Mouse (Mus musculus): ENCODE measurements around the gene Slc39a11.

Gene Slc39a11

DNA sequence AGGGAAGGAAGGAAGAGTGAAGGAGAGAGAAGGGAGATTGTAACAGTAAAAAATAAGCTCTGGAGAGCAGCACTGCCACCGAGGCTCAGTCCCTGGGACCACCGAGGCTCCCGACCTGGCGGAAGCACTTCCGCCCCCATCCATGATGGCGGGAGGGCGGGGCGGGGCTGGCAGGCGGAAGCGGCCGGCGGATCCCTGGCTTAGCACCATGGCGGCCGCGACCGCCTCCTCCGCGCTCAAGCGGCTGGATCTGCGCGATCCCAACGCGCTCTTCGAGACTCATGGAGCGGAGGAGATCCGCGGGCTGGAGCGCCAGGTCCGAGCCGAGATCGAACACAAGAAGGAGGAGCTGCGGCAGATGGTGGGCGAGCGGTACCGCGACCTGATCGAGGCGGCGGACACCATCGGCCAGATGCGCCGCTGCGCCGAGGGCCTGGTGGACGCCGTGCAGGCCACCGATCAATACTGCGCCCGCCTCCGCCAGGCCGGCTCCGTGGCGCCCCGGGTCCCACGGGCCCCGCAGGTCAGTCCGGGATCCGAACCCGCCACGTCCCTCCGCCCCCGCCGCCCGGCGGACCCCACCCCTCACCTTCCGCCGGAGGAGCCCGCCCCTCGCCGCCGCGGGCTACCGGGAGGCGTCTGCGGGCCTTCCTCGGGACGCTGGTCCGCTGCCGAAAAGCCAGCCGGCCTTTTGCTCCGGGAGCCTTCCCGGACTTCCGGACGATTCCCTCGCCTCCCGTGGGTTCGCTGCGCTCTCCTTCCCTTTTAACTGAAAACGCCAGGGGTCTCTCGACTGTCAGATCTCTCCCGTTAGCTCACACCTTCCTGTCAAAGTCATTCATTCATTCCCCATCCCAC is at the start of gene Slc39a11:
Gene Slc39a11 (minus strand): TSS at position 727 of the 858 bp plus-strand sequence.
- in situ Hi-C loops (cut with MboI; ENCODE audit: low pct_unique_long_range_greater_than_20kb in 1 of 2, low sequenced_read_pairs in 2 of 2, unreplicated experiment in 1 of 2): loop anchor here (10.0 to 25.0 kb wide), 2 partner anchors 165 to 362 kb away; no protein-coding TSS in a partner anchor

DNA sequence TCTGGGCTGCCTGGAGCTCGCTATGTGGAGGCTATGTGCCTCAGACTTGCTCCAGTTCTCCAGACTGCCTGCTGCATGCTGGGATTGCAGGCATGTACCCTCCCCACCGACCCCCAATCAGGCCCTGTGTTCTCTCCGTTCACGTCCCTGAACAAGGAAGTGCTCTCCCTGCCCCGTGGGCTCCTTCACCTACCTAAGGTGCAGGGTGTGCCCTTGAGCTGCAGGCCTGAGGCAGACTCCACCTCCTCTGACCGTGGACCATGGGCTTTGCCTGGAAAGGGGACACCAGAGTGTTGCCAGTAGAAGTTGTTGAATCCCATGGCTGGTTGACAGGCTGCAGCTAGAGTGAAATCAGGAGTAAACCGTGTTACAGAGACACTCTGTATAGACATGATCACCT is 49.8 kb upstream of the Slc39a11 start:
- in situ Hi-C loops (cut with MboI; ENCODE audit: low pct_unique_long_range_greater_than_20kb in 1 of 2, low sequenced_read_pairs in 2 of 2, unreplicated experiment in 1 of 2): loop anchor here (5.0 kb wide), 1 partner anchor 113 kb away; no protein-coding TSS in a partner anchor

DNA sequence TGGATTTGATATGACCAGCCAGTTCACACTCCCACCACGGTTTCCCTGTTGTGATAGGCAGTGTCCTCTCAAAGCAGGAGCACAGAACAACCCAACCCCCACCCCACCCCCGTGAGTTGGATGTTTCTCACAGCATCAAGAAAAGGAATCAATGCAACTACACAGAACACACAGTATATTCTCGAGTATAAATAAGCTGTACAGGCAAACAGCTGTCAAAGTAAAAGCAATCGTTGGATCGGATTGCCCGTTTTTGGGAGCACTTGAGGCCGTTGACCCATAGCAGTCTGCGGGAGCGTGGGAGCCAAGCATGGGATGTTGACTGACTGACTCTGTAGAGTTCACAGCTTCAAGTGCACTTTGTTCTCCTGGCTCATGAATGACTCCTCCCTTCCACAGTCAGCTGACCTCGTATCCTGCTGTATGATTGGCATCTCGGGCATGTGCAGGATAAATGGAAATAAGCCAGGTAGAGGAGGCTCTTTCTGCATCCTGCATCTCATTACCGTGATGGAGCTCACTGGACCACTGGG is 48.2 kb upstream of the Slc39a11 start:
- in situ Hi-C loops (cut with MboI; ENCODE audit: low pct_unique_long_range_greater_than_20kb in 1 of 2, low sequenced_read_pairs in 2 of 2, unreplicated experiment in 1 of 2): no loop called here

DNA sequence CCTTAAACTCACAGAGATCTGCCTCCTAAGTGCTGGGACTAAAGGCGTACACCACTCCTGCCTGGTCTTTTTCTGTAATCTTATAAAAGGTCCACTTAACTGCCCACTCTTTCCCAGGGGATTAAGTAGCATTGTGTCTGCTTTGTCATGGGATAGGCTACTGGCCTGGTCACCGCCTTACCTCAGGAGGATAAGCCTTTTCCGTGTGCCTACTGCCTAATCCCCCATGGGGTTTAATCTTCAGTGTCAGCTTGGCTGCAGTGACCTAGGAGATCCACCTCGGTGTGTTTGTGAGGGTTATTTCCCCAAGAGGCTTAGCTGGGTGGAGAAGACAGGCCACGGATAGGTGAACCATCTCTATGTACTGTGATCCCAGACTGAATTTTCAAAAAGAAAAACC is 47.7 kb upstream of the Slc39a11 start:
- in situ Hi-C loops (cut with MboI; ENCODE audit: low pct_unique_long_range_greater_than_20kb in 1 of 2, low sequenced_read_pairs in 2 of 2, unreplicated experiment in 1 of 2): no loop called here

DNA sequence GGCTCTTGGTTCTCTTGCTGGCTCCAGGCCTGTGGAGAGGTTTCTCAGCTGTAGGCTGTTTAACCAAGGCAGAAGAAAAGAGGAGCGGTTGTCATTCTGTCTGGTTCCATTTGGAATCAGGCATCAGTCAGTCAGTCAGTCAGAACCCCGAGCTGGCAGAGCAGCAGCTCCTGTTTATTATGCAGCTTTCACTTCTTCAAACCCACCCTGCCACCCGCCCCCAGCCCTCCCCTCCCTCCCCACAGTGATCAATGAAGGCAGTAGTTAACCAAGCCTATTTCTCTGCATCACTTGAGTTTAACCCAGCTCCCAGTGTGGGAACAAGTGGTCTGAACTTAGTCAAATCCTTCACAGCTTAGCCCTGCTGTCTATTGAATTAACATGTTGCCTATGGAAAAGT is 42.0 kb upstream of the Slc39a11 start:
- in situ Hi-C loops (cut with MboI; ENCODE audit: low pct_unique_long_range_greater_than_20kb in 1 of 2, low sequenced_read_pairs in 2 of 2, unreplicated experiment in 1 of 2): no loop called here

DNA sequence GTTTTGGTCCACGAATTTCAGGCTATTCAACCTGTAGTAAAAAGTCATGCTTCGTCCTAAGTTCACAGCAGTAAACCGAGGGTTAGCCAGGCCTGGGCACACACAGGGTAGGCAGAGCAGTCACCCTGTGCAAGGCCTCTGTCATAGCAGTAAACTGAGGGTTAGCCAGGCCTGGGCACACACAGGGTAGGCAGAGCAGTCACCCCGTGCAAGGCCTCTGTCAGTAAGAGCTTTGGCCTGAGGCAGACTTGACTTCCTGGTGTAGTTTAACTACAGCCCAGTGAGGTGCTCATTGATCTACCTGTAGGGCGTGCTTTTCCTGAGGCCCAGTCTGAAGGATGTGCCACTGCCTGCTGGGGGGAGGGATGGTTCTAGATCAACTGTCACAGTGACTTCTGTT is 41.4 kb upstream of the Slc39a11 start:
- in situ Hi-C loops (cut with MboI; ENCODE audit: low pct_unique_long_range_greater_than_20kb in 1 of 2, low sequenced_read_pairs in 2 of 2, unreplicated experiment in 1 of 2): no loop called here

DNA sequence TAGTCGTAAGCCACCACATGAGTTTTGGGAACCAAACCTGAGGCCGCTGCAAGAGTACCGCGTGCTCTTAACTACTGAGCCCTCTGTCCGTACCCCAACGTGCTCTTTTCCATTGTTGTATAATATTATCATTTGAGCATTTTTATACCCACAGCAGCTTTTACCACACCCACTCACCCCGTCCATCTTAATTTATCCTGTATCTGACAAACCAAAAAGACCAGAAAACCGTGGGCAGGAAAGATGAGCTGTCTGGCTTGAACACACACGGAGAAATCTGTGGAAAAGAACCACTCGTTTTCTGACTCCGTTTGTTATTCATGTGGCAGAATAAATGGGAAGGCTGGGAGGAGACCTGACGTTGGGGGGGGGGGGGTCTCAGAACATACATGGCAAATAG is 40.6 kb upstream of the Slc39a11 start:
- in situ Hi-C loops (cut with MboI; ENCODE audit: low pct_unique_long_range_greater_than_20kb in 1 of 2, low sequenced_read_pairs in 2 of 2, unreplicated experiment in 1 of 2): no loop called here

DNA sequence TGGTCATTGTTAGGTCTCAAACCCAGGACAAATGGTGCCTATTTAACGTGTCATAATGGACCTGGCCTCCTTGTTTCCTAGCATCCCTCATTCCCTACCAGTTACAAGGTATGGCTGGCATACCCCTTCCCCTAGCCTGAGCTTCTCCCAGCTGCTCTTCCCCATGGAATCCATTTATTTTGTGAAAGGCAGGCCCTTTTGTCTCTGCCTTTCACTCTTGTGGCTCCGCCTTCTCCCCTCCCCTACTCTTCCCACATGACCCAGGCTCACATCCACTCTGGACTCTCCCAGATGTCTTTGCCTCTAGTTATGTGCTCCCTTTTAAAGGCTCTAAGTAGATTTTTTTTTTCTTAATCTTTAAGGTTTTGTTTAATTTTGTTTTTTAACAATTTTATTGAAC is 37.2 kb upstream of the Slc39a11 start:
- in situ Hi-C loops (cut with MboI; ENCODE audit: low pct_unique_long_range_greater_than_20kb in 1 of 2, low sequenced_read_pairs in 2 of 2, unreplicated experiment in 1 of 2): no loop called here

DNA sequence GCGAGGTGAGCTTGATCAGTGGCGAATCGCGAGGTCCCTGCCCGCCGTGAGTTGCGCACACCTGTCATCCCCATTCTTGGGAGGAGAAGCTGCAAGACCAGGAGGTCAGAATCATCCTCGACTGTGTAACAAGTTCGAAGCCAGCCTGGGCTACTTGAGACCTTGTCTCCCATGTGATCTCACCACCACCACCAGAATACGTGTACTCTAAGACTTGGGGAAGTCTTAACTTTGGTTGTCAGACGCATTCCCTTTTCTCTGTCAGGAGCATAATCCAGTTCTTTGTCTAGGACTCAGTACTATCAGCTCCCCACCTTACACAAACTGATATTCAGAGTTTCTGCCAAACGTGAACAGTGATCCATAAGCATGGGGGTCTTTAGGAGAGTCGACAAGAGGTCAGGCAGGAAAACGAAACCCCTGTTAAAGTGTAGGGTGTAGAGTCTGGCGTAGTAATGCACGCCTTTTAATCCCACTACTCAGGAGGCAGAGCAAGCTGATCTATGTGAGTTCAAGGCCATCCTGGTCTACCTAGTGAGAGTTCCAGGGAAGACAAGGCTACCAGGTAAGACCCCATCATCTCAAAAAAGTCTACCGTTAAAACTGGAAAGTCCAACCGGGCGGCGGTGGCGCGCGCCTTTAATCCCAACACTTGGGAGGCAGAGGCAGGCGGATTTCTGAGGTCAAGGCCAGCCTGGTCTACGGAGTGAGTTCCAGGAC is 35.0 kb upstream of the Slc39a11 start:
- in situ Hi-C loops (cut with MboI; ENCODE audit: low pct_unique_long_range_greater_than_20kb in 1 of 2, low sequenced_read_pairs in 2 of 2, unreplicated experiment in 1 of 2): no loop called here

DNA sequence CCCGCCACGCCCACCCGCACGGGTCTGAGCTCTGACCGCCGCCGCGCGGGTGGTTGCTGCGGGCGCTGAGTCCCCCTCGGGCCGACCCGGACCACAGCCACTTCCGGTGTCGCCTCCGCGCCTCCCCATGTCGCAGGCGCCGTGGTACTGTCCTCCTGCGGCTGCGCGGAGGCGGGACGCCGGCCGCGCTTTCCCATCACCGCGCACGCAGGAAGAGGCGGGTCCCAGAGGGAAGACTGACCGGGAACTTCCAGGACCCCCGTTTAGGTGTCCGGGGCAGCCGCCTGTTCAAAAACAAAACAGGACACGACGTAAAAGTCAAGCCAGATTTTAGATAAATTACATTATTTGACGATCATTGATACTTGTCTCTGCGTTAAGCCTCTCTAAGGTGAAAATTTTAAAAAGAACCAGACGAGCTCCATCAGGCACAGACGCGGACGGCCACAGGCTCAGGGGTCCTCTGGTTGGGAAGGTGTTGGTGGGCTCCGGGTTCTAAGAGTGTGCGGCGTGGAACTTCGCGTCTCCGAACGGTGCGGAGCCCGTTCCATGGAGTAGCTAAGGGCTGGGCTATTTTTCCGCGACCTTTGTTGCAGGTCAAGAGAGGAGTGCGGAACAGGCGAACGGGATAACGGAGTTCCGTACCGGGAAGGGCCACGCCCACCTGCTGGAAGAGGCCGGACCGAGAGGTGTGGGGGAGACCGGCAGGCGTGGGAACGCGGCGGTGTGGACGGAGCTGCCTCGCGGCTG is 34.3 kb upstream of the Slc39a11 start, which contains the start of the genes Fam104a and D11Wsu47e:
Gene Fam104a (minus strand): TSS at position 199 of the 750 bp plus-strand sequence.
Gene D11Wsu47e (plus strand): TSS at position 456 of the 750 bp plus-strand sequence.
- in situ Hi-C loops (cut with MboI; ENCODE audit: low pct_unique_long_range_greater_than_20kb in 1 of 2, low sequenced_read_pairs in 2 of 2, unreplicated experiment in 1 of 2): no loop called here

DNA sequence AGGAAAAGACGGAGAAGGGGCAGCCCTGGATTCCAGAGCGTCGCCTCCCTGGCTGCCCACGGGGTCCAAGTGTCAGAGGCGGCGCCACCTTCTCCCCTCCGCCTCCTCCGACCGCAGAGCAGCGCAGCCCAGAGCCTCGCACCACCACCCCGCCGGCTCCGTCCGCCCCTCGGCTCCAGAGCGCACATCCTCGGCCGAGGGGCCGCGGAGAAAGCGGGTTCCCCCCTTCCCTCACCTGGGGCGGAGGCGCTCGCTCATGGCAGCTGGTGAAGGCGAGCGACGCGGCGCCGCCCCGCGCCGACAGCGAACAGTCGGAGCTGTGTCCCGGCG is 33.7 kb upstream of the Slc39a11 start:
- in situ Hi-C loops (cut with MboI; ENCODE audit: low pct_unique_long_range_greater_than_20kb in 1 of 2, low sequenced_read_pairs in 2 of 2, unreplicated experiment in 1 of 2): no loop called here

DNA sequence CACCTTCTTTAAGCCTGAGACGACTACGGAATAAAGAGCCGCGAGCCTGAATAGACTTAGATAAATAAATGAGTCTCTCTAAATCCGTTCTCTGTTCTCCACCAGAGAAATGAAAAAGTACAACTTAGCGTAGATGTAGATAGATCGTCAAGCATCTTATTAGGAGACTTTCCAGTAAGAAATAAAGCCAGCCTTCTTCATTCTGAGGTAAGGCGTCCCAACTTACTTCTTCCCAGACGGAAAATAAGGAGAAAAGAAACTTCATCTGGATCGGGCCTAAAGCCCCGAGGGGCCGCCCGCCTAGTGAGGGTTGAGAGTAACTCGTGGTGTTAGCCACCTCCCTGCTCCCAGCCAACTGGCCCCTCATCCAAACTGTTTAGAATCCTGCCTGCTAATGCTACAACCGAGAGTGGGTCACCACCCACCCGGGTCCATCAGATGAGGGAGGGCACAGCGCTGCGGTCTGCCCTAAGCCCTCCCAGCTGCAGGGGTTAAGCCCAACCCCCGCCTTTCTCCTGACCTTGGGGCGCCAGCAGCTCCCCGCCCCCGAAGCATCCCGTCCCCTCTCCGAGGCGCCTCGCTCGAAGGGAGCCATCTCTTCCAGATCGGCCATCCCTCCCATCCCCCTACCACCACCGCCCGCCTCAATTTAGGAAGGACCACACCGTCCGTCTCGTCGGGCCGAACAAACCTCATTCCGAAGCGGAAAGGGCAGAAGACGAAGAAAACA is 33.2 kb upstream of the Slc39a11 start:
- in situ Hi-C loops (cut with MboI; ENCODE audit: low pct_unique_long_range_greater_than_20kb in 1 of 2, low sequenced_read_pairs in 2 of 2, unreplicated experiment in 1 of 2): no loop called here

DNA sequence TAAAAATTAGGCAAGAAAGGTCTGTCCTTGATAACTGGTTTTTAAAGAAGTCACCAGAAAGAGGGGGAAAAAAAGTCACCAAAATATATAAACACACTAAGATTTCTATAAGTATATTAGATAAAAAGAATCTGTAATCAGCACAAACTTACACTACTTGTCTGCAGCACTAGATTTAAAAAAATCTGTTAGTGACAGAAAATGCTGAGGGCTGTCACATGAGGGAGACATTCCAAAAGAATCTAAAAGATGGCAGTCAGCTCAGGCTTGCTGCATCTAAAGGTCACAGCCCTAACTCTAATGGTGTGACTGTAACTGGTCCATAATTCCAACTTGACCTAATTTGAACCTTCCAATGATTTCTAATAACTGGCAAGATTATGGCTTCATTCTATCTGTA is 32.1 kb upstream of the Slc39a11 start:
- in situ Hi-C loops (cut with MboI; ENCODE audit: low pct_unique_long_range_greater_than_20kb in 1 of 2, low sequenced_read_pairs in 2 of 2, unreplicated experiment in 1 of 2): no loop called here

DNA sequence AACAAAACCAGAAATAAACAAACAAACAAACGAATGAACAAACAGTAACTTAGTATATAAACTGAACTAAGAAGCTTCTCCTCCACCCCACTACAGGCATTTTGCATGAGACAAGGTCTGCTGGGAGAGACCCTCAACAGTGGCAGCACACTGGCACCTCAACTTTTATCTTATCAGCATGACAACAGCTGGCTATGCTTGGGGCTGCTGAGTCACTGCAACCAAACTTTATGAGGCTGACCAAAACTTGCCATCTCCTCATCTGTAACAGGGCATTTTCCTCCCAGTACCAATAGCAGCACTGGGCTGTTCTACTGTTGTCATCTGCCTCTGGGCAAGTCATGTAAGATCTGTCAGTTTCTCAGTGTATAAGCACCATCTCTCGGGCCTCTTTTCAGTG is 31.1 kb upstream of the Slc39a11 start:
- in situ Hi-C loops (cut with MboI; ENCODE audit: low pct_unique_long_range_greater_than_20kb in 1 of 2, low sequenced_read_pairs in 2 of 2, unreplicated experiment in 1 of 2): no loop called here

DNA sequence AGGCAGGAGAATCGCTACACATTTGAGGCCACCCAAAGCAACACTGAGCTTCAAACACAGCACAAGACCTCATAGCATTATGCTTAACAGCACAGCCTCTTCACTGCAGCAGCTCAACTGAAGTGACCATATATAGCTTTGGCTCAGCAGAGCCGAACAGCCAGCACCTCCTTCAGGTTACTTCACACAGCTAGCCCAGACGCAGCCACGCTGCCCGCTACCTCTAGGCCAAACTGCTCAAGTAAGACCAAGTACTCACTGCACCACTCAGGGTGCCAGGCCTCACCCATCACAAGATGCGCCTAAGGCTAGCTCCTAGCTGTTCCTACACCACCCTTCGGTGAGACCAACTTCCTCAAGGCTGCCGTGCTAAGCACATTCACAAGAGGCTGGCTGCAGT is 28.5 kb upstream of the Slc39a11 start:
- in situ Hi-C loops (cut with MboI; ENCODE audit: low pct_unique_long_range_greater_than_20kb in 1 of 2, low sequenced_read_pairs in 2 of 2, unreplicated experiment in 1 of 2): no loop called here

DNA sequence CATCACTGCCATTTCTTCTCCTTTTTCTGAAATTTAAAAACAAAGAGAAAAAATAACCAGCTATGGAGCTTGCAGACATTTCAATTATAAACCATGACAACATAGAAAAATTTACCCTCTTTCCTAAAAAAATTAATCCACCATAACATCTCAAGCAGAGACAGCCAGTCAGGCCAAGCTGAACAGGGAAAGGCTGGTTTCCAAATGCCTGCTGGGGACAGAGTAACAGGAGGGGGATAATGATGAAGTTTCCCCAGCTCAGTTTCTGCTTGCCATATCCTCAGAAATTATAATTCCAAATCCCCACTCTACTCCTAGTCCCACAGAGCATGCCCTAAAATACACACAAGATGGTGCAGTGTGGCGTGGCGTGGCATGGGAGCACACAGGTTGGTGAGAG is 27.5 kb upstream of the Slc39a11 start:
- in situ Hi-C loops (cut with MboI; ENCODE audit: low pct_unique_long_range_greater_than_20kb in 1 of 2, low sequenced_read_pairs in 2 of 2, unreplicated experiment in 1 of 2): no loop called here

DNA sequence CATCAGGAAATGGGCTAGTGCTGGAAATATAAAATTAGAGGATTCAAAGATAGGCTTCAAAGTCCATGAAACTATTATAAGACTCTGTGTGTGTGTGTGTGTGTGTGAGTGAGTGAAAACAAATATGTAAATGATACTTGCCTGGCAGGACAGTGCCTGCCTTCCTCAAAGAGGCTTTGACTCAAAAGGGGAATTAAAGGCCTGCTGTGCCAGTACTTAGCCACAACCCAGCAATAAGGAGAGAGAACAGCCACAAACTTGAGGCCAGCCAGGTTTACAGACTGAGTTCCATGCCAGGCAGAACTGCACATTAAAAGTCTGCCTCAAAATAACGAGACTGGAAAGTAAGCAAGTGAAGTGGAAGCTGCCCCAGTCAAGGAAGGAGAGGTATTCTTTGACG is 27.0 kb upstream of the Slc39a11 start:
- in situ Hi-C loops (cut with MboI; ENCODE audit: low pct_unique_long_range_greater_than_20kb in 1 of 2, low sequenced_read_pairs in 2 of 2, unreplicated experiment in 1 of 2): no loop called here

DNA sequence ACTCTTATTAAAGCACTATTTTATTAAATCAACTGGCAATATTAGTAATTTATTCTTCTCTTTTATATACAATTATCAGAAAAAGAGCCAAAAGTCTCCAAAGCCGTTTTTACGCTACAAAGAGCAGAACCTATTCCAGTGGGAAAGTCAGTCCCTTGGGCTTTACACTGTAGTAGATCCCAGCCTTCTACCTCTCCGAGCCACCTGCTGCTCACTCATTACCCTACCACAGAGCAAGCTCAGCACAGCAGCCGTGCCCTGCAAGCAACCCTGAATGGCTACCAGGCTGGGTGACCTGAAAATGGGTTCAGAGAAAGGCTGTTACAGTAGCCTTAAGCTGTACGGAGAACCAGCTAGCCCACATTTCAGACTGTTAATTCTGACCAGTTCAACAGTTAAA is 24.7 kb upstream of the Slc39a11 start:
- in situ Hi-C loops (cut with MboI; ENCODE audit: low pct_unique_long_range_greater_than_20kb in 1 of 2, low sequenced_read_pairs in 2 of 2, unreplicated experiment in 1 of 2): no loop called here
